Mouse (Mus musculus): Measurements from ENCODE around the gene Rbm33.

The Rbm33 gene

GRCm38 (mm10) chr5:28316722-28317245 is at the start of gene Rbm33:
Rbm33 (plus strand) TSS chr5:28317121.
- no peaks in the 10 kb centered on the region for H3K27me3 ChIP-seq (ENCODE audit: control insufficient read depth, insufficient read depth, low read length, poor library complexity, severe bottlenecking)
- peak; percentile 87 for DNase-seq (ENCODE audit: low read depth, low spot score)
- no peaks in the 10 kb centered on the region for H3K36me3 ChIP-seq (ENCODE audit: control insufficient read depth, insufficient read depth, low read length, poor library complexity, severe bottlenecking)

DNA sequence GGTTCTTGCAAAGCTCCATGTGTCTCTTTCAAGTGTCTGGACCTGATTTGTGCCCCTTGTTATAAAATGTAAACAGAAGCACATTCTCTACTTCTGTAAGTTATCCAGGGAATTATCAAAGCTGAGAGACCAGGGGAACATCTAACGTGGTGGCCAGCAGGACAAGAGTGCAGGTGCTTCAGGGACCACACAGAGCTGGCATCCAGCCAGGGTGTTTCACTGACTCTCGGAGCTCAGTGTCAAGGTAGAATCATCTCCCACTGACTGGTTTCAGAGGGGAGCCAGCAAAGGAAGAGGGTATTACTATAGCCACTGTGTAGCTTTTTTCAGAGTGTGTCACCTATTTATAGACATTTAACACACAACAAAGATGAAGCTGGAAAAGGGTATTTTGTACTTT is 49.3 kb upstream of the Rbm33 start:
- Histone ChIP-seq H3K36me3 (ENCODE audit: control insufficient read depth, insufficient read depth, low read length, poor library complexity, severe bottlenecking) (no peaks in the 10 kb centered on the region), H3K27me3 (ENCODE audit: control insufficient read depth, insufficient read depth, low read length, poor library complexity, severe bottlenecking) (no peaks in the 10 kb centered on the region; the same call in 1 of the 2 replicates)
- DNase-seq (ENCODE audit: low read depth, low spot score) = no peak

- DNase-seq (ENCODE audit: low read depth, low spot score) = peak; percentile 13
- H3K27me3 ChIP-seq (ENCODE audit: control insufficient read depth, insufficient read depth, low read length, poor library complexity, severe bottlenecking) = no peaks in the 10 kb centered on the region; the same call in 1 of the 2 replicates
- no peaks in the 10 kb centered on the region for H3K36me3 ChIP-seq (ENCODE audit: control insufficient read depth, insufficient read depth, low read length, poor library complexity, severe bottlenecking)
Observed at GRCm38 (mm10) chr5:28269469-28269991, 47.4 kb upstream of the Rbm33 start.

DNA sequence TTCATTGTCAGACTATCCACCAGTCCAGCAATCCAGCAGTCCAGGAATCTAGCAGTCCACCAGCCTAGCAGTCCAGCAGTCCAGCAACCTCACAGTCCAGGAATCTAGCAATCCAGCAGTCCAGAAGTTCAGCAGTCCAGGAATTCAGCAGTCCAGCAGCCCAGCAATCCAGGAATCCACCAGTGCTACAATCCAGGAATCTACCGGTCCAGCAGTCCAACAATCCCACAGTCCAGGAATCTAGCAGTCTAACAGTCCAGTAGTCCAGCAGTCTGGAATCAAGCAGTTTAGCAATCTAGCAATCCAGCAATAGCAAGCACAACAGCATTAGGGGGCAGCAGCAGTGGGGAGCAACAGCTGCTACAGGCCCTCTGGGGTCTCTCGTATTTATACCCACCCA is 44.1 kb upstream of the Rbm33 start:
- no peak for DNase-seq (ENCODE audit: low read depth, low spot score)
- Histone ChIP-seq H3K36me3 (ENCODE audit: control insufficient read depth, insufficient read depth, low read length, poor library complexity, severe bottlenecking) (no peaks in the 10 kb centered on the region), H3K27me3 (ENCODE audit: control insufficient read depth, insufficient read depth, low read length, poor library complexity, severe bottlenecking) (no peaks in the 10 kb centered on the region)

DNA sequence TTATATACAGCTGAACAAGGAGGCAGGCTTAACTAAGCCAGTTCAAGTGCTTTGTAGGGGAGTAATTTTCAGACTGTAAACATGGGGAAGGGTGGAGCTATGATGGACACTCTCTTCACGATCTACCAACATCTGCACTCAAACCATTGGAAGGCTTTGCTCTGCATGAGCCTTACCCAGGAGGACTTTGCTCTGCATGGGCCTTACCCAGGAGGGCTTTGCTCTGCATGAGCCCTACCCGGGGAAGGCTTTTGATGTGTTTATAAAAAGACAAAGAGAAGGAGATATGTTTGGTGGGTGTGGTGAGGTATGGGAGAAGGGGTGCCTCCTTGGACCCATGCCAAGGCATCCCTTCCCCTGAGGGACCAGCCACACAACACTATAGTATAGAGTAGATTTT is 39.6 kb upstream of the Rbm33 start:
- no peaks in the 10 kb centered on the region for H3K36me3 ChIP-seq (ENCODE audit: control insufficient read depth, insufficient read depth, low read length, poor library complexity, severe bottlenecking)
- H3K27me3 ChIP-seq (ENCODE audit: control insufficient read depth, insufficient read depth, low read length, poor library complexity, severe bottlenecking) = no peaks in the 10 kb centered on the region
- DNase-seq (ENCODE audit: low read depth, low spot score) = no peak

DNA sequence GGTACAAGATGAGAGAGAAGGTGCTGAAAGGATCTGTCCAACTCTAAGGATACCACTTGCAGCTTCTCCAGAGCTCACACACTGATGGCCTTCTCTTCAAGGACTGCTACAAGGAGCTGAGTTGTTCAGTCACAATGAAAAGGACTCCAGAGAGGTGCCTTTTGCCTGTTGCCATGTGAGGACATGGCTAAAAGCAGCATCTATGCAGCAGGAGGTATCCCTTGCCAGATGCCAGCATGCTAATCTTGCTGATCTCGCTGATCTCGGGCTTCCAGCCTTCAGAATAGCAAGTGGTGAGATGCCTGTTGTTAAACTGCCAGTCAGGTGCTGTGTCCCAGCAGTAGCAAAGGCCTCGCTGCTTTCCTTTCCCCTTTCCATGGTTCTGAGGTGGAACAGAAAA is 27.8 kb upstream of the Rbm33 start:
- no peaks in the 10 kb centered on the region for H3K36me3 ChIP-seq (ENCODE audit: control insufficient read depth, insufficient read depth, low read length, poor library complexity, severe bottlenecking)
- no peak for DNase-seq (ENCODE audit: low read depth, low spot score)
- H3K27me3 ChIP-seq (ENCODE audit: control insufficient read depth, insufficient read depth, low read length, poor library complexity, severe bottlenecking) = no peaks in the 10 kb centered on the region

- no peak for DNase-seq (ENCODE audit: low read depth, low spot score)
- H3K36me3 ChIP-seq (ENCODE audit: control insufficient read depth, insufficient read depth, low read length, poor library complexity, severe bottlenecking) = no peaks in the 10 kb centered on the region
- H3K27me3 ChIP-seq (ENCODE audit: control insufficient read depth, insufficient read depth, low read length, poor library complexity, severe bottlenecking) = no peaks in the 10 kb centered on the region
Observed at GRCm38 (mm10) chr5:28290630-28291029, 26.3 kb upstream of the Rbm33 start.

GRCm38 (mm10) chr5:28291118-28291850 is 25.6 kb upstream of the Rbm33 start:
- Histone ChIP-seq H3K27me3 (ENCODE audit: control insufficient read depth, insufficient read depth, low read length, poor library complexity, severe bottlenecking) (no peaks in the 10 kb centered on the region), H3K36me3 (ENCODE audit: control insufficient read depth, insufficient read depth, low read length, poor library complexity, severe bottlenecking) (no peaks in the 10 kb centered on the region)
- DNase-seq (ENCODE audit: low read depth, low spot score) = no peak

GRCm38 (mm10) chr5:28292281-28292680 is 24.6 kb upstream of the Rbm33 start:
- no peaks in the 10 kb centered on the region for H3K36me3 ChIP-seq (ENCODE audit: control insufficient read depth, insufficient read depth, low read length, poor library complexity, severe bottlenecking)
- H3K27me3 ChIP-seq (ENCODE audit: control insufficient read depth, insufficient read depth, low read length, poor library complexity, severe bottlenecking) = no peaks in the 10 kb centered on the region
- DNase-seq (ENCODE audit: low read depth, low spot score) = no peak

DNA sequence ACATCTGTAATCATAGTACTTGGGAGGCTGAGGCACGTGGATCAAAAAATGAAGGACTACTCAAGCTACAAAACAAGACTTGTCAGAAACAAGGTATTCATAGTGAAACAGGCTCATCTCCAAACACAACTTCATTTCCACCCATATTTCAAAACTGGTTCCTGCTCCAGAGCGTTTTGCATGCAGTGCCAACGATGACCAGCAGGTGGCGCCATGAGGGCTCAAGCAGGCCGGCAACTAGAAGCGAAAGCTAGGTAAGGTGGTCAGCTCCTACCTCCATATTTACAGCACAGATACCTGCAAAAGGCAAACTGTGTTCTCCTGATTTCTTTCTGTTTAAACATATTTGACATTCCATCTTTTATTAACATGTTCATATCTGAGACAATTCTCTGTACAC is 22.9 kb upstream of the Rbm33 start:
- Histone ChIP-seq H3K36me3 (ENCODE audit: control insufficient read depth, insufficient read depth, low read length, poor library complexity, severe bottlenecking) (no peaks in the 10 kb centered on the region), H3K27me3 (ENCODE audit: control insufficient read depth, insufficient read depth, low read length, poor library complexity, severe bottlenecking) (no peaks in the 10 kb centered on the region)
- DNase-seq (ENCODE audit: low read depth, low spot score) = peak; percentile 90

GRCm38 (mm10) chr5:28298161-28298560 is 18.8 kb upstream of the Rbm33 start:
- Histone ChIP-seq H3K36me3 (ENCODE audit: control insufficient read depth, insufficient read depth, low read length, poor library complexity, severe bottlenecking) (no peaks in the 10 kb centered on the region), H3K27me3 (ENCODE audit: control insufficient read depth, insufficient read depth, low read length, poor library complexity, severe bottlenecking) (no peaks in the 10 kb centered on the region)
- no peak for DNase-seq (ENCODE audit: low read depth, low spot score)

GRCm38 (mm10) chr5:28298693-28299092 is 18.2 kb upstream of the Rbm33 start:
- Histone ChIP-seq H3K27me3 (ENCODE audit: control insufficient read depth, insufficient read depth, low read length, poor library complexity, severe bottlenecking) (no peaks in the 10 kb centered on the region), H3K36me3 (ENCODE audit: control insufficient read depth, insufficient read depth, low read length, poor library complexity, severe bottlenecking) (no peaks in the 10 kb centered on the region)
- no peak for DNase-seq (ENCODE audit: low read depth, low spot score)

DNA sequence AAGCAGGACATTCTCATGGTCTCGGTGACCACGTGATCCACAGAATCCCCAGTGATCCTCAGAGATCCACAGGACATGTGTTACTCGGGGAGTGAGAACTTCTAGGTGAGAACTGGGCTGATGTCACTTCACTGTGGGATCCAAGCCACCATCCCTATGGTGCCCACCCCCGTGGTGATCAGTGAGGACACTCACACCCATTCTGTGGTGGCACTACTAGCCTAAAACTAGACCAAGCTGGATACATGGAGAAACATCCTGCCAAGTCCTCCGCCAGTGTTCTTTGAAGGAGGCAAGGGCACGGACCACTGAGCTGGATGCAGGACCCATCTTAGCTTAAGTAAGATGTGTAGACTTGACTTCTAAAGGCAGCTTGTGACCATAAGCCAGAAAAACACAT is 17.6 kb upstream of the Rbm33 start:
- DNase-seq (ENCODE audit: low read depth, low spot score) = no peak
- Histone ChIP-seq H3K27me3 (ENCODE audit: control insufficient read depth, insufficient read depth, low read length, poor library complexity, severe bottlenecking) (no peaks in the 10 kb centered on the region), H3K36me3 (ENCODE audit: control insufficient read depth, insufficient read depth, low read length, poor library complexity, severe bottlenecking) (no peaks in the 10 kb centered on the region)

DNA sequence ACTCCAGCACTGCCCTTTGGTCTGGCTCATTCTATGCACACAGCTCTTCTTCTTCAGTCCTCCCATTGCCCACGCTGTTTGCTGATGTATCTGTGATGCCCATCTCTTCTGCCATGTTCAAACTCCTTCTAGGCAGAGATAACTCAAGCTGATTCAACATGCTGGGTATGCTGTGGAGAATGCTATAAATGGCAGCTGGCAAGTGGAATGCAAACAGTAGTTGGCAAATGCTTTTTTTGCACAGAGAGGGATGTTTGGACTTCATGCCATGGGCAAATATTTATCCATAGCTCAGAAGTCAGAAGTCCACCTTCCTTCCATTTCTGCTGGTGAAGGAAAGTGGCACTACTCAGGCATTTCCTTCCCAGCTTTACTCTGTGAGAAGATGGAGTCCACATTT is 14.2 kb upstream of the Rbm33 start:
- no peaks in the 10 kb centered on the region for H3K36me3 ChIP-seq (ENCODE audit: control insufficient read depth, insufficient read depth, low read length, poor library complexity, severe bottlenecking)
- H3K27me3 ChIP-seq (ENCODE audit: control insufficient read depth, insufficient read depth, low read length, poor library complexity, severe bottlenecking) = no peaks in the 10 kb centered on the region
- no peak for DNase-seq (ENCODE audit: low read depth, low spot score)

GRCm38 (mm10) chr5:28304551-28304950 is 12.4 kb upstream of the Rbm33 start:
- no peak for DNase-seq (ENCODE audit: low read depth, low spot score)
- Histone ChIP-seq H3K36me3 (ENCODE audit: control insufficient read depth, insufficient read depth, low read length, poor library complexity, severe bottlenecking) (no peaks in the 10 kb centered on the region), H3K27me3 (ENCODE audit: control insufficient read depth, insufficient read depth, low read length, poor library complexity, severe bottlenecking) (no peaks in the 10 kb centered on the region)

Data from splenic B cell, adult 2 months (primary cell).